Mouse (Mus musculus) heart, postnatal 0 days (tissue): ENCODE measurements around the gene Ccl27a. TPM values are rescaled to one million over a fixed set of nuclear protein-coding genes. Genes with fewer than 3 reads are reported as not detected.

Experiments used
- ATAC-seq: fragments of 200-750 bp; cut with Nextera tagmentation; 2 replicates; pipeline ENCODE4 v1.8.0; 2017; ENCODE audit warnings: low read depth, moderate number of reproducible peaks, moderate library complexity; ENCODE audit not compliant: insufficient read depth
- DNase-seq: peaks from one replicate; pipeline ENCODE4 v3.0.0-alpha.2; 2016; ENCODE audit warnings: low spot score
- H3K27ac ChIP-seq: fragments of 300-500 bp; sonication (generic); 2 replicates; pipeline ENCODE4 v1.5.1; 2014; ENCODE audit warnings: low read depth, mild to moderate bottlenecking
- H3K27me3 ChIP-seq: fragments of 300-500 bp; sonication (generic); 2 replicates; pipeline ENCODE4 v1.6.1; 2014; ENCODE audit warnings: low read length, mixed read lengths; ENCODE audit not compliant: control insufficient read depth, insufficient read depth
- H3K36me3 ChIP-seq: fragments of 300-500 bp; sonication (generic); replicated peaks from 2 replicates; pipeline ENCODE4 v1.6.1; 2014; ENCODE audit warnings: low read length, mixed read lengths; ENCODE audit not compliant: control insufficient read depth, insufficient read depth
- H3K4me1 ChIP-seq: fragments of 300-500 bp; sonication (generic); 2 replicates; pipeline ENCODE4 v1.6.1; 2014; ENCODE audit warnings: antibody characterized with exemption; ENCODE audit not compliant: control insufficient read depth, insufficient read depth
- H3K4me2 ChIP-seq: fragments of 300-500 bp; sonication (generic); 2 replicates; pipeline ENCODE4 v1.6.1; 2014; ENCODE audit warnings: low read depth, mild to moderate bottlenecking, low read length, moderate library complexity
- H3K4me3 ChIP-seq: fragments of 300-500 bp; sonication (generic); 2 replicates; pipeline ENCODE4 v1.5.1; 2014; ENCODE audit warnings: low read depth, low read length
- H3K9ac ChIP-seq: fragments of 300-500 bp; sonication (generic); replicated peaks from 2 replicates; pipeline ENCODE4 v1.6.1; 2014; ENCODE audit warnings: low read depth, low read length, mixed read lengths
- H3K9me3 ChIP-seq: fragments of 300-500 bp; sonication (generic); replicated peaks from 2 replicates; pipeline ENCODE4 v1.6.1; 2016; ENCODE audit warnings: low read length; ENCODE audit not compliant: control insufficient read depth
- CTCF ChIP-seq: IDR thresholded peaks from 2 replicates; pipeline ENCODE4 v1.5.1; 2016; ENCODE audit warnings: antibody characterized with exemption, control low read depth, low read depth
- EP300 ChIP-seq: IDR thresholded peaks from 2 replicates; pipeline ENCODE4 v1.6.1; 2016; ENCODE audit warnings: antibody characterized with exemption, low read depth
- WGBS: fragments of 180-500 bp; shearing (Covaris S2); extraction: QIAGEN DNeasy Blood & Tissue Kit; methylation state at CpG from one replicate; pipeline ENCODE4 v1.1.7; 2014; 5-methylcytosine and 5-hydroxymethylcytosine counted together
- polyA plus RNA-seq: library from polyadenylated mRNA; unstranded; fragments of >200 nt; fragmentation: Nextera tagmentation; extraction: Ambion mirVana; gene quantifications from 2 replicates; pipeline ENCODE4 v1.2.1, GENCODE M21; 2015
- total RNA-seq: library from RNA; depleted of rRNA; stranded (reverse); fragments of >200 nt; gene quantifications from 2 replicates; pipeline ENCODE4 v1.2.3, GENCODE M21; 2014; ENCODE audit warnings: low replicate concordance

Gene Ccl27a
- total and polyA plus RNA-seq, 2 experiments from 2014 or later, result 49.4 to 73.7 TPM

DNA sequence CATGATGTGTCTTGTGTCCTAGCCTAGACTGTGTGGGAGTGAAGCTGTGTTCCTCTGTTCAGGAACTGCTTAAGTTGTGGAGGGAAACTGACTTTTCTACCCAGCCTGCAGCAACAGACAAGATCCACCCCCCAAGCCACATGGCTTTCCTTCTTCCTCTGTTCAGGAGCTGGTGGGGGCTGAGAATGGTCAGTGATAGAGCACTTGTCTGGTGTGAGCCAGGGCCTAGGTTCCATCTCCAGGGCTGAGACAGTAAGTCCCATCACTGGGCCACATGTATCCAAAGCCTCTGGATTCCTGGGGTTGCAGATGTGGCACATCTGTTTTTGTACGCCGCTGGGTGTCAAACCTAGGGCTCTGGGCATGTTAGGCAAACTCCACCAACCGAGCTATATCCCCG, 13.1 kb downstream of the Ccl27a start:
- H3K4me1 ChIP-seq, result peaks cover 38% of the 10 kb centered on the region
- H3K4me3 ChIP-seq, result peak overlapping the region; percentile 52
- ATAC-seq (0 out of 2 replicates have a peak, but pooled peaks have one; percentile 4), DNase-seq (no peak)
- 65% methylated on average over 4 of the region's 4 CpGs for WGBS
- no peaks in the 10 kb centered on the region for H3K9me3 ChIP-seq
- H3K9ac ChIP-seq, result peak overlapping the region; percentile 60
- TF ChIP-seq EP300, result no peak
- no peak for TF ChIP-seq CTCF
- no peaks in the 10 kb centered on the region for H3K27me3 ChIP-seq
- H3K27ac ChIP-seq, result peak overlapping the region; percentile 97
- peak overlapping the region; percentile 74 for H3K4me2 ChIP-seq
- H3K36me3 ChIP-seq, result peaks cover 21% of the 10 kb centered on the region

DNA sequence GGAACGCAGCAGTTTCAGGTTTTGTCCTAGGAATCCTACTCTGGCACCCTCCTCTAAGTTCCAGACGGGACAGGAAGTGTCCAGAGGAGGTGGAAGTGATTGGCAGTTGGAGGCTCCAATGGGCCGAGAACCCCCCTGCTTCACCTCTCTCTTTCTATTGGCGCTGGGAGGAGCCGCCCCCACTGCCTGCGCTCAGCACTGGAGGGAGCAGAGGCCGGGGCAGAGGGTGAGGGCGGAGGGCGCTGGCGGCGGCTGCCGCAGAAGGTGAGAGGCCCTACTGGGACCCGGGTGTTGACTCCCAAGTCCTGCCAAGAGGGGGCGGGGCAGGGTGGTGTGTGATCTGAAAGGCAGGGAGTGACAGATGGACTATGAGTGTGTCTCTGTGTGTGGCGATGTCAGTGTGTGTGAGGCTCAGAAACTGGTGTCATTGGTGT, 13.7 kb downstream of the Ccl27a start:
- ATAC-seq, result peak; percentile 92
- peak; percentile 69; the same call in 1 of the 2 replicates for TF ChIP-seq EP300
- TF ChIP-seq CTCF, result peak; percentile 35
- peaks cover 38% of the 10 kb centered on the region for H3K4me1 ChIP-seq
- 2% methylated on average over 15 of the region's 15 CpGs for WGBS
- peak overlapping the region; percentile 60 for H3K9ac ChIP-seq
- H3K27me3 ChIP-seq, result no peaks in the 10 kb centered on the region
- no peaks in the 10 kb centered on the region for H3K9me3 ChIP-seq
- H3K36me3 ChIP-seq, result peaks cover 21% of the 10 kb centered on the region
- H3K4me3 ChIP-seq, result peak overlapping the region; percentile 52
- peak; percentile 97 for DNase-seq
- H3K4me2 ChIP-seq, result peak overlapping the region; percentile 74
- peak overlapping the region; percentile 97 for H3K27ac ChIP-seq

DNA sequence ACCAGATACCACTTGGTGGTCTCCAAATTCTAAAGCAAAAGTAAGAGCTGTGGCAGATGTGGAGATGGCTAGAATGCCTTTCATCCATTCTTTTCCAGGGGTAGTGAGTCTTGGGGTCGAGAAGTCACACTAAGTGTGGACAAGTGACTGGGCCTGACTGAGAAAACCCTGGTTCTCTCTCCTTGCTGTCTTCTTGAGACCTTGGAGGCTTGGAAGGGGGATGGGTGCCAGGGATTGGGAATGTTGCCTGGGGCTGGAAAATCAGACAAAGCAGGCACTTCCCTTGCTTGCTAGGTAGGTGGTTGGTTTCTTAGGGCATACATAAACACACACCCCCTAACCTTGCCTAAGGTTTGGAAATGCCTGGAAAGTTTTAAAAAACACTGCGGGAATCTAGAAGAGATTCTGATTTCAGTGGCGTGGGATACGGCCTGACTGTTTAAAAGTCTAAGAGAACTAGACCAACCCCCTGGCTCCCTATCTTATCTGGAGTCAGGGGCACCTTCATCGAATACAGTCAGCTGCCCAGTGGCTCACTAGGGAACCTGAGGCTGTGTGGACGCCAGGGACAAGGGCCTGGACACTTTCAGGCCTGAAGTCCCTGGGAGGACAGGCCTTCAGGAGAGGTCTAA, 14.3 kb downstream of the Ccl27a start:
- peaks cover 40% of the 10 kb centered on the region for H3K4me1 ChIP-seq
- ATAC-seq, result peak; percentile 12
- peak overlapping the region; percentile 52 for H3K4me3 ChIP-seq
- no peaks in the 10 kb centered on the region for H3K27me3 ChIP-seq
- TF ChIP-seq EP300 (peak; percentile 34; the same call in 1 of the 2 replicates), CTCF (no peak)
- DNase-seq, result no peak
- peaks cover 21% of the 10 kb centered on the region for H3K36me3 ChIP-seq
- no peaks in the 10 kb centered on the region for H3K9me3 ChIP-seq
- H3K27ac ChIP-seq, result peak overlapping the region; percentile 97
- H3K4me2 ChIP-seq, result peak overlapping the region; percentile 74
- WGBS, result 10% methylated on average over 6 of the region's 6 CpGs
- H3K9ac ChIP-seq, result peak overlapping the region; percentile 60; the same call in 1 of the 2 replicates

DNA sequence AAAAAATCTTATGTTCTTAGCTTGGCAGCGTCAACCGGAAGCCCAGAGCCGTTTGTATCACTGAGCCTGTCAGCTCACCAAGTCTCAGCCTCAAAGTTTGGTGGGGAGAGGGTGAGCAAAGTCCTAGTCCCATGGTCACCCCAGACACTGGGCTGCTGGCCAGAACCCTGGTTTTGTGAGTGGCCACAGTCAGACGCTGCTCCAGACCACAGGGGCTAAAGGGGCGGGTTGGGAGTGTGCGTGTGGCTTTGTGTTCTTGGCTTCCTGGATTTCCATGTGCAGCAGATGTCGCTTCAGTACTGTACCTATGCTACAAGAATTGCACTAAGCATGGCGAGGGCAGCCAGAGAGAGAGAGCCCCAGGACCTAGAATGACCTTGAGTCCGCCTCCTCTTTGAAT, 14.8 kb downstream of the Ccl27a start:
- Histone ChIP-seq H3K36me3 (peaks cover 21% of the 10 kb centered on the region), H3K9ac (peak overlapping the region; percentile 60; the same call in 1 of the 2 replicates), H3K27ac (peak overlapping the region; percentile 97), H3K4me3 (no peak overlapping the region), H3K27me3 (no peaks in the 10 kb centered on the region), H3K4me2 (no peak overlapping the region), H3K9me3 (no peaks in the 10 kb centered on the region), H3K4me1 (peaks cover 43% of the 10 kb centered on the region)
- peak; percentile 1; the same call in 1 of the 2 replicates for ATAC-seq
- peak; percentile 65 for DNase-seq
- 27% methylated on average over 9 of the region's 9 CpGs for WGBS
- TF ChIP-seq CTCF (0 out of 2 replicates have a peak, but pooled peaks have one; percentile 1), EP300 (no peak)

DNA sequence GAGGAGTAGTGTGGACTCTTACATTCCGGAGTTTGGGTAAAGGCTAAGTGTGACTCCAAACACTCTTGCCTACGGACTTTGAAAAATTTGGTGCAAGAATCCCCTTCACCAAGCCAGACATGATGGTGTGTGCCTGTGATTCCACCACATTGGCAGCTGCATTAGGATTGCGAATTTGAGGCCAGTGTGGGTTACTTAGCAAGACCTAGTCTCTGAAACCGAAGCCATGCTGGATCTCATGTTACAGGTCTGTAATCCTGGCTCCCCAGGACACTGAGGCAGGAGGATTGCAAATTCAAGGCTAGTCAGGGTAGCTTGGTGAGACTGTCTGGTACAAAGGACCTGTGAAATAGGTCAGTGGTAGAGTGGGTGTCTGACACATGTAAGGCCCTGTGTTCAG, 15.3 kb downstream of the Ccl27a start:
- no peaks in the 10 kb centered on the region for H3K9me3 ChIP-seq
- no peak overlapping the region for H3K4me3 ChIP-seq
- WGBS, result 91% methylated on average over 4 of the region's 4 CpGs
- peaks cover 21% of the 10 kb centered on the region for H3K36me3 ChIP-seq
- 0 out of 2 replicates have a peak overlapping the region, but pooled peaks have one; percentile 60 for H3K9ac ChIP-seq
- peak overlapping the region; percentile 97 for H3K27ac ChIP-seq
- ATAC-seq, result no peak
- H3K4me1 ChIP-seq, result peaks cover 43% of the 10 kb centered on the region
- TF ChIP-seq EP300, result no peak
- TF ChIP-seq CTCF, result no peak
- H3K4me2 ChIP-seq, result no peak overlapping the region
- H3K27me3 ChIP-seq, result no peaks in the 10 kb centered on the region
- no peak for DNase-seq
